Mouse (Mus musculus): ENCODE data around the gene Gnpnat1.
"Not testable (repeated sequence)": the region's sequence is repeated elsewhere in the genome, so short reads cannot be mapped to it uniquely, and the experiment has no call there.

GRCm38 (mm10) chr14:45404813-45405212 is at the start of gene Gnpnat1:
- TF ChIP-seq POLR2A (IDR thresholded peaks at IDR 0.05; ENCODE audit: control insufficient read depth, extremely low read depth, insufficient read depth, low read length, poor library complexity); CTCF (IDR thresholded peaks at IDR 0.05; ENCODE audit: borderline replicate concordance, control insufficient read depth, extremely low read depth, insufficient read depth, low read length, poor library complexity): not testable (repeated sequence)
